8 mouse cellular contexts compared by ENCODE assay signal in the genomic region with DNA sequence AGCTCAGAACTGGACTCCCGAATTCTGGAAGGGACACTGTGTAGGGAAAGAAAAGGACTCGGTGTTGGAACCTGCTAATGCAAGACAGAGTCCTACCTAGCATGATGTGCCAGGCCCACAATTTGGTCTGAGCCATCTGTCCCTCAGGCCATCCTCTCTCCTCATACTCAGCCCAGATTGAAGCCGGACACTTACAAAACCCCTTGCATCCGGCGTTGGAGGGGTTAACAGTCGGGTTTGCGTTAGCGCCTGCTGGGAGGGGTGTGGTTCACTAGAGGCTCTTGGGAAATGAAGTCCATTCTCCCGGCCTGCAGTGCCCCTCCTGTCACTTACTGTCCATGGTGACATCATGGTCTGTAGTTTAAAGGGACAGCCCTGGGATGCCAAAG. TPM values are rescaled to one million over a fixed set of nuclear protein-coding genes. Genes with fewer than 3 reads are reported as not detected.
DNase-seq lines count a peak whose midpoint lies in the region; ATAC-seq and TF ChIP-seq lines count a peak whose summit lies in the region.

No protein-coding gene starts in this region.

- no peaks in the 10 kb centered on the region for H3K27me3 ChIP-seq in C2C12 (ENCODE audit: control insufficient read depth, insufficient read depth, insufficient read length)
- H3K27me3 ChIP-seq in heart, embryonic 12.5 days (replicated peaks), result no peaks in the 10 kb centered on the region
- no peaks in the 10 kb centered on the region for H3K27me3 ChIP-seq in kidney, postnatal 0 days (ENCODE audit: insufficient read depth, low read length)
- no peaks in the 10 kb centered on the region for H3K27me3 ChIP-seq in liver, embryonic 11.5 days (replicated peaks; ENCODE audit: control insufficient read depth, insufficient read depth, low read length)
- no peaks in the 10 kb centered on the region for H3K27me3 ChIP-seq in stomach, embryonic 14.5 days (ENCODE audit: control insufficient read depth, insufficient read depth, low read length)

- no peaks in the 10 kb centered on the region for H3K79me3 ChIP-seq in C2C12 (ENCODE audit: low read depth)

- DNase-seq in brain, embryonic 18.5 days (ENCODE audit: low read depth, low spot score), result peak; percentile 88
- DNase-seq in kidney, postnatal 0 days (ENCODE audit: low spot score), result peak; percentile 97
- DNase-seq in liver, embryonic 11.5 days (ENCODE audit: low spot score), result peak; percentile 84
- peak; percentile 82 for DNase-seq in naive thymus-derived CD4-positive, alpha-beta T cell, adult 2 months (ENCODE audit: low read depth)

- H3K4me3 ChIP-seq in C2C12 (ENCODE audit: insufficient read depth, poor library complexity, severe bottlenecking), result peak overlapping the region; percentile 66
- peak overlapping the region; percentile 93 for H3K4me3 ChIP-seq in heart, embryonic 12.5 days
- H3K4me3 ChIP-seq in kidney, postnatal 0 days (replicated peaks; ENCODE audit: low read depth, low read length), result peak overlapping the region; percentile 76
- H3K4me3 ChIP-seq in liver, embryonic 11.5 days (ENCODE audit: low read depth, low read length), result peak overlapping the region; percentile 59
- peak overlapping the region; percentile 73 for H3K4me3 ChIP-seq in stomach, embryonic 14.5 days (ENCODE audit: low read depth, low read length)

- peaks cover 4% of the 10 kb centered on the region for H3K36me3 ChIP-seq in C2C12 (ENCODE audit: control insufficient read depth, insufficient read depth)
- peaks cover 26% of the 10 kb centered on the region for H3K36me3 ChIP-seq in heart, embryonic 12.5 days
- peaks cover 7% of the 10 kb centered on the region; the same call in 1 of the 2 replicates for H3K36me3 ChIP-seq in kidney, postnatal 0 days (ENCODE audit: insufficient read depth, low read length)
- H3K36me3 ChIP-seq in liver, embryonic 11.5 days (ENCODE audit: control insufficient read depth, insufficient read depth, low read length), result no peaks in the 10 kb centered on the region
- peaks cover 11% of the 10 kb centered on the region for H3K36me3 ChIP-seq in stomach, embryonic 14.5 days (ENCODE audit: control insufficient read depth, insufficient read depth, low read length)

- H3K9me3 ChIP-seq in heart, embryonic 12.5 days (replicated peaks), result no peaks in the 10 kb centered on the region
- H3K9me3 ChIP-seq in kidney, postnatal 0 days (replicated peaks; ENCODE audit: low read length), result no peaks in the 10 kb centered on the region
- H3K9me3 ChIP-seq in liver, embryonic 11.5 days (ENCODE audit: control insufficient read depth, low read length), result no peaks in the 10 kb centered on the region
- H3K9me3 ChIP-seq in stomach, embryonic 14.5 days (ENCODE audit: control insufficient read depth, low read depth, low read length), result no peaks in the 10 kb centered on the region

- peaks cover 6% of the 10 kb centered on the region for H3K79me2 ChIP-seq in C2C12 (ENCODE audit: control insufficient read depth, insufficient read depth)

- peak overlapping the region; percentile 94 for H3K4me2 ChIP-seq in heart, embryonic 12.5 days
- peak overlapping the region; percentile 76 for H3K4me2 ChIP-seq in kidney, postnatal 0 days (ENCODE audit: low read length)
- H3K4me2 ChIP-seq in liver, embryonic 11.5 days, result peak overlapping the region; percentile 80
- H3K4me2 ChIP-seq in stomach, embryonic 14.5 days (replicated peaks; ENCODE audit: low read depth, low read length), result peak overlapping the region; percentile 83

- peak overlapping the region; percentile 96 for H3K27ac ChIP-seq in heart, embryonic 12.5 days (ENCODE audit: poor library complexity, severe bottlenecking)
- peak overlapping the region; percentile 94 for H3K27ac ChIP-seq in kidney, postnatal 0 days
- peak overlapping the region; percentile 98 for H3K27ac ChIP-seq in liver, embryonic 11.5 days (ENCODE audit: low read depth, low read length)
- H3K27ac ChIP-seq in stomach, embryonic 14.5 days (ENCODE audit: low read length), result peak overlapping the region; percentile 95

- TF ChIP-seq CTCF in C2C12 (IDR thresholded peaks at IDR 0.05; ENCODE audit: control insufficient read depth, insufficient read depth, insufficient read length), result no peak
- TF ChIP-seq CTCF in kidney, postnatal 0 days (IDR thresholded peaks at IDR 0.05; ENCODE audit: low read depth), result no peak; the same call in 1 of the 2 replicates

- ATAC-seq in erythroid progenitor cell, adult 5-6 weeks (replicated peaks; ENCODE audit: low FRiP score, poor library complexity, severe bottlenecking), result peak; percentile 79
- ATAC-seq in heart, embryonic 12.5 days (ENCODE audit: insufficient number of reproducible peaks, low FRiP score), result peak; percentile 93
- ATAC-seq in kidney, postnatal 0 days (replicated peaks; ENCODE audit: low FRiP score, low read depth), result peak; percentile 87
- peak; percentile 86 for ATAC-seq in liver, embryonic 11.5 days (replicated peaks; ENCODE audit: low FRiP score)
- ATAC-seq in stomach, embryonic 14.5 days (ENCODE audit: insufficient number of reproducible peaks, insufficient read depth, low FRiP score, low read depth), result peak; percentile 87

- peaks cover 23% of the 10 kb centered on the region for H3K4me1 ChIP-seq in heart, embryonic 12.5 days (replicated peaks)
- peaks cover 15% of the 10 kb centered on the region for H3K4me1 ChIP-seq in kidney, postnatal 0 days (replicated peaks; ENCODE audit: insufficient read depth, low read length)
- peaks cover 28% of the 10 kb centered on the region for H3K4me1 ChIP-seq in liver, embryonic 11.5 days (replicated peaks; ENCODE audit: control insufficient read depth, insufficient read depth, low read length)
- peaks cover 13% of the 10 kb centered on the region for H3K4me1 ChIP-seq in stomach, embryonic 14.5 days (ENCODE audit: control insufficient read depth, insufficient read depth, low read length)

- H3ac ChIP-seq in C2C12 (ENCODE audit: control insufficient read depth, insufficient read length, low read depth), result peak overlapping the region; percentile 71

- H3K9ac ChIP-seq in heart, embryonic 12.5 days, result peak overlapping the region; percentile 89
- peak overlapping the region; percentile 85 for H3K9ac ChIP-seq in kidney, postnatal 0 days (ENCODE audit: low read depth, low read length)
- peak overlapping the region; percentile 88 for H3K9ac ChIP-seq in liver, embryonic 11.5 days (ENCODE audit: low read depth, low read length)
- H3K9ac ChIP-seq in stomach, embryonic 14.5 days (replicated peaks; ENCODE audit: low read depth, low read length), result peak overlapping the region; percentile 68

- under 1% methylated on average over 9 of the region's 9 CpGs for WGBS in heart, embryonic 12.5 days
- WGBS in kidney, postnatal 0 days, result 0% methylated on average over 9 of the region's 9 CpGs
- WGBS in liver, embryonic 11.5 days, result 0% methylated on average over 9 of the region's 9 CpGs
- WGBS in stomach, embryonic 14.5 days, result under 1% methylated on average over 9 of the region's 9 CpGs

RNA-seq across cellular contexts. Expression of a gene that starts 0.4 kb away (rescaled TPM):
- polyA plus RNA-seq in C2C12 (2012; fragmentation: generic; extraction: Trizol), result 25.3 TPM
- total RNA-seq in erythroid progenitor cell, adult 5-6 weeks (2015; ENCODE audit: low replicate concordance), result 52.6 and 79.6 TPM in 2 replicates
- 117 and 224 TPM in 2 replicates for total RNA-seq in erythroid progenitor cell, adult 5-6 weeks (2017; ENCODE audit: low replicate concordance)
- 29.8 and 31.0 TPM in 2 replicates for polyA plus RNA-seq in heart, embryonic 12.5 days (2016; fragmentation: Nextera tagmentation; extraction: Ambion mirVana)
- 19.9 and 20.4 TPM in 2 replicates for polyA plus RNA-seq in kidney, postnatal 0 days (2015; fragmentation: Nextera tagmentation; extraction: Ambion mirVana)
- 10.5 and 12.0 TPM in 2 replicates for polyA plus RNA-seq in liver, embryonic 11.5 days (2014; fragmentation: Nextera tagmentation; extraction: Ambion mirVana)
- 22.1 and 23.5 TPM in 2 replicates for polyA plus RNA-seq in stomach, embryonic 14.5 days (2014; fragmentation: Nextera tagmentation; extraction: Ambion mirVana)

RNA-seq across cellular contexts. Expression of a gene that starts 5.4 kb away (rescaled TPM):
- 10.3 TPM for polyA plus RNA-seq in C2C12 (2012; fragmentation: generic; extraction: Trizol)
- 13.8 and 18.0 TPM in 2 replicates for total RNA-seq in erythroid progenitor cell, adult 5-6 weeks (2015; ENCODE audit: low replicate concordance)
- 18.4 and 18.6 TPM in 2 replicates for total RNA-seq in erythroid progenitor cell, adult 5-6 weeks (2017; ENCODE audit: low replicate concordance)
- polyA plus RNA-seq in heart, embryonic 12.5 days (2016; fragmentation: Nextera tagmentation; extraction: Ambion mirVana), result 10.9 and 13.0 TPM in 2 replicates
- polyA plus RNA-seq in kidney, postnatal 0 days (2015; fragmentation: Nextera tagmentation; extraction: Ambion mirVana), result 7.0 and 7.8 TPM in 2 replicates
- polyA plus RNA-seq in liver, embryonic 11.5 days (2014; fragmentation: Nextera tagmentation; extraction: Ambion mirVana), result 10.4 and 13.5 TPM in 2 replicates
- polyA plus RNA-seq in stomach, embryonic 14.5 days (2014; fragmentation: Nextera tagmentation; extraction: Ambion mirVana), result 9.2 and 10.4 TPM in 2 replicates

RNA-seq across cellular contexts. Expression of a gene that starts 9.9 kb away (rescaled TPM):
- polyA plus RNA-seq in C2C12 (2012; fragmentation: generic; extraction: Trizol), result 0.13 TPM
- not detected in 2 replicates for total RNA-seq in erythroid progenitor cell, adult 5-6 weeks (2015; ENCODE audit: low replicate concordance)
- not detected in 2 replicates for total RNA-seq in erythroid progenitor cell, adult 5-6 weeks (2017; ENCODE audit: low replicate concordance)
- polyA plus RNA-seq in heart, embryonic 12.5 days (2016; fragmentation: Nextera tagmentation; extraction: Ambion mirVana), result 0.57 TPM in 1 of 2 replicates, not detected in the other
- 1.6 and 2.1 TPM in 2 replicates for polyA plus RNA-seq in kidney, postnatal 0 days (2015; fragmentation: Nextera tagmentation; extraction: Ambion mirVana)
- polyA plus RNA-seq in liver, embryonic 11.5 days (2014; fragmentation: Nextera tagmentation; extraction: Ambion mirVana), result 0.70 TPM in 1 of 2 replicates, not detected in the other
- polyA plus RNA-seq in stomach, embryonic 14.5 days (2014; fragmentation: Nextera tagmentation; extraction: Ambion mirVana), result 0.90 TPM in 1 of 2 replicates, not detected in the other

RNA-seq across cellular contexts. Expression of a gene that starts 40.5 kb away (rescaled TPM):
- 219 TPM for polyA plus RNA-seq in C2C12 (2012; fragmentation: generic; extraction: Trizol)
- 20.1 and 23.4 TPM in 2 replicates for total RNA-seq in erythroid progenitor cell, adult 5-6 weeks (2015; ENCODE audit: low replicate concordance)
- total RNA-seq in erythroid progenitor cell, adult 5-6 weeks (2017; ENCODE audit: low replicate concordance), result 17.5 and 30.7 TPM in 2 replicates
- polyA plus RNA-seq in heart, embryonic 12.5 days (2016; fragmentation: Nextera tagmentation; extraction: Ambion mirVana), result 87.0 and 88.7 TPM in 2 replicates
- 64.2 and 73.4 TPM in 2 replicates for polyA plus RNA-seq in kidney, postnatal 0 days (2015; fragmentation: Nextera tagmentation; extraction: Ambion mirVana)
- 96.5 and 105 TPM in 2 replicates for polyA plus RNA-seq in liver, embryonic 11.5 days (2014; fragmentation: Nextera tagmentation; extraction: Ambion mirVana)
- polyA plus RNA-seq in stomach, embryonic 14.5 days (2014; fragmentation: Nextera tagmentation; extraction: Ambion mirVana), result 44.9 and 46.2 TPM in 2 replicates

RNA-seq across cellular contexts. Expression of a gene that starts 51.9 kb away (rescaled TPM):
- polyA plus RNA-seq in C2C12 (2012; fragmentation: generic; extraction: Trizol), result not detected
- total RNA-seq in erythroid progenitor cell, adult 5-6 weeks (2015; ENCODE audit: low replicate concordance), result not detected in 2 replicates
- not detected in 2 replicates for total RNA-seq in erythroid progenitor cell, adult 5-6 weeks (2017; ENCODE audit: low replicate concordance)
- polyA plus RNA-seq in heart, embryonic 12.5 days (2016; fragmentation: Nextera tagmentation; extraction: Ambion mirVana), result not detected in 2 replicates
- not detected in 2 replicates for polyA plus RNA-seq in kidney, postnatal 0 days (2015; fragmentation: Nextera tagmentation; extraction: Ambion mirVana)
- not detected in 2 replicates for polyA plus RNA-seq in liver, embryonic 11.5 days (2014; fragmentation: Nextera tagmentation; extraction: Ambion mirVana)
- not detected in 2 replicates for polyA plus RNA-seq in stomach, embryonic 14.5 days (2014; fragmentation: Nextera tagmentation; extraction: Ambion mirVana)

Comparison
In these comparisons a context has a peak if more than half of its experiments do, and no peak if none do; other contexts are left out.
1. Peak in every context shown above with its lines: DNase-seq, ATAC-seq, H3K4me3 ChIP-seq and H3K27ac ChIP-seq.